Mouse (Mus musculus) liver, embryonic 14.5 days (tissue): ENCODE results near the gene Scly.

Source experiments
- CTCF ChIP-seq: IDR thresholded peaks from 2 replicates; pipeline ENCODE4 v1.5.1; 2016; ENCODE audit warnings: antibody characterized with exemption, low read depth, control low read depth
- EP300 ChIP-seq: IDR thresholded peaks from 2 replicates; pipeline ENCODE4 v1.6.1; 2016; ENCODE audit warnings: antibody characterized with exemption, low read depth

DNA sequence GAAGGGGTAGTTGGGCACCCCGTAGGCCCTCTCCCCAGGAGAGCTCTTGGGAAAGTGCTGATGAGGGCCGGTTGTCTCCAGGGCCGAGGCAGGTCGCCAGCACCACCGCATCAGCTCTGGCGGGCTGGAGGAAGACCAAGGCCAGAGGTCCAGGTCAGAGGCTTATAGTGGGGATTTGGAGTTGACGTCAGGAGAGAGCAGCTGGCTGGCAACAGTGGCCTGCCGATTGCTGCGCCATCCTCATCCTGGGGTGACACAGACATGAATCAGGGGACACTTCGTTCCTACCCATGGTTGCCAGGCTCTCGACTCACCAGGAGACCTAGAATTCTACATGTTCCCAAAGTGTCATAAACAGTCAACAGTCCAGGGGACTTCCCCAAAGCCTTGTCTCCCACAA is 58.0 kb downstream of the Scly start:
- TF ChIP-seq CTCF, result no peak
- TF ChIP-seq EP300, result no peak
